Mouse (Mus musculus): ENCODE data around the gene Zfp988.
"Not testable (repeated sequence)": the region's sequence is repeated elsewhere in the genome, so short reads cannot be mapped to it uniquely, and the experiment has no call there.

The Zfp988 gene

GRCm38 (mm10) chr4:147305436-147305835, at the start of gene Zfp988:
Zfp988 (plus strand) TSS chr4:147305674.
- not testable (repeated sequence) for DNase-seq (ENCODE audit: low read depth)

DNA sequence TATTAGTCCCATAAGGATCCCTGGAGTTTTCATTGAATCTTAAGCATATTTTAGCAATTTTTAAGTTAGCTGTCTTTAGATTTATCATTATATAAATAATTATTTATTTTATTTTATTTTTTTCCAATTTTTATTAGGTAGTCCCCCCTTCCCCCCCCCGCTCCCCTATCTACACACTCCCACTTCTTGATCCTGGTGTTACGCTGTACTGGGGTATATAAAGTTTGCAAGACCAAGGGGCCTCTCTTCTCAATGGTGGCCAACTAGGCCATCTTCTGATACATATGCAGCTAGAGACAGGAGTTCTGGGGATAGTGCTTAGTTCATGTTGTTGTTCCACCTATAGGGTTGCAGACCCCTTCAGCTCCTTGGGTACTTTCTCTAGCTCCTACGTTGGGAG, 42.8 kb upstream of the Zfp988 start:
- not testable (repeated sequence) for DNase-seq (ENCODE audit: low read depth)

DNA sequence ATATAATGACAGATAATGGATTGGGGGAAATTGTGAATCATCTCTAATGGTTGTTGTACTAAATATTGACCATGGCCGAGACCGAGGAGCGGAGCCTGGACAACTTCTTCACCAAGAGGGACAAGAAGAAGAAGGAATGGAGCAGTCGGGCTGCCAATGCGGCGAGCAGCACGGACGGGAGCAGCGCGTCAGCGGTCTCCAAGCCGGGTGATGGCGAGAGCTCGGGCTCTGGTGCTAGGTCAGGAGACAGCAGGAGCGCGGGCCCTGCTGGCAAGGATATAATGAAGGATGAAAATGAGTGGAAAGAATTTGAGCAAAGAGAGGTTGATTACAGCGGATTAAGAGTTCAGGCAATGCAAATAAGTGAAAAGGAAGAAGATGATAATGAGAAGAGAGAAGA, 38.2 kb upstream of the Zfp988 start:
- not testable (repeated sequence) for DNase-seq (ENCODE audit: low read depth)

DNA sequence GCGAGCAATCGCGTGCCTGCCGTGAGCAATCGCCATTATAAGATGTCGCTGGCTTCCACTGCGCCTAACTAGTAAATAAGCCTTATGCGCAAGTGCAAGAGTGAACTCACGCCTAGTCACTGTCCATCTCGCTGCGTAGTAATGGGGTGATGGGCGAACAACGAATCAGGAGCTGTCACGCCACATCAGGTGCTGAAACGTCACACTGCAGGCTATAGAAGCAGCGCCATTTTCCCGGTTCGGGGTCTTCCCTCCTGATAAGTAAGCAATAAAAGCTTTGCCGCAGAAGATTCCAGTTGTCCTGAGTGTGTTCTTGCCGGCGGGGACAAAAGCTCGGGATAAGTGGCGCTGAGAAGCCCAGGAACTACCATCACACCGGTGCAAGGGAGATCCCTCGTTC, 36.7 kb upstream of the Zfp988 start:
- not testable (repeated sequence) for DNase-seq (ENCODE audit: low read depth)

GRCm38 (mm10) chr4:147270026-147270425, 35.4 kb upstream of the Zfp988 start:
- not testable (repeated sequence) for DNase-seq (ENCODE audit: low read depth)

DNA sequence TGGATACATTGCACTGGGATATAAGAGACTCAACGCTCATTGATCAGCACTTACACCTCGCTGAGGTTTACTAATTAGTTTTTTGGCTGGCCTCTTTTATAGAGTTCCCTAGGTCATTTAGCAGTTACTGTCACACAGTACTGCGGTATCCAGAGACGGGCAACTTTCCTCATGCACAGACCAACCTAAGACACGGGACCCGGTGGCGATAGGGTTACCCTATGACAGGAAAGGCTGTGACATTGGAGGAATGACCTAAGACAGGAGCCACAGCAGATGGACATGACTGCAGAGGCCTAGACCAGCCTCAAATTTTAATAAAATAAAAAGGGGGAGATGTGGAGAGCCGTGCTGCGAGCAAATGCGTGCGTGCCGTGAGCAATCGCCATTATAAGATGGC, 33.9 kb upstream of the Zfp988 start:
- DNase-seq (ENCODE audit: low read depth), result not testable (repeated sequence)

DNA sequence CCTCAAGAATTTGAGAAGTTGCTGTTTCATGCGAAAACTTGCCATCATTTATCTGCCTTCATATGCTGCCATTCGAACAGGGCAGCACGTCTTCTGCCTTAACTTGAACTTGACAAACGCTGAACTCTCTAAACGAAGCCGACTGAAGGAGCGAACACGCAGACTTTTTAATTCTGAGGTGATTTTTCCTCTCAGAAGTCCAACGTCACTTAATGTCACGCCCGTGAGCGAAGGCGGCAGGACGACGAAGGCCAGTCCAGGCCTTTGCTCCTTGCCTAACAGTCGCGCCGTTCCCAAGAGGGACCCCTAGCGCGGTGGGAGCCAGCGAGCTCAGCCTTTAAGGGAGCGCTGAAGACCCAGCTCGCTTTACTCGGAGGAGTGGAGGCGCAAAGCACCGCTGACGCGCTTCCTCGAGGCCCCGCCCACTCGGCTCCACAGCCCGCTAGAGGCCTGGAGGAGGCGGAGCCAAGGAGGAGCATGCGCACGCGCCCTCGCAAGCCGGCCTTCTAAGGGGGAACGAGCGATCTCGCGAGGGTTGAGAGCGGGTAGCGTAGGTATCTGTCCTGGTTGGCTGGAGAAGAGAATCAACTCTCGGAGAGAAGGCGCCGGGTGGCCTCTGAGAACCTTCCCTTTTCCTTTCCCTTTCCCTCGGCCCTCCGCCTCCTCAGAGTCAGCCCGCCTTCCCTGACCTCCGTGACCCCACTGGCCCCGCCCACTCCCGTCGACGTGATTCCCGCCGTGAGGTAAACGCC, 30.3 kb upstream of the Zfp988 start:
- DNase-seq (ENCODE audit: low read depth), result not testable (repeated sequence)

GRCm38 (mm10) chr4:147275773-147276140, 29.7 kb upstream of the Zfp988 start:
- DNase-seq (ENCODE audit: low read depth), result not testable (repeated sequence)

DNA sequence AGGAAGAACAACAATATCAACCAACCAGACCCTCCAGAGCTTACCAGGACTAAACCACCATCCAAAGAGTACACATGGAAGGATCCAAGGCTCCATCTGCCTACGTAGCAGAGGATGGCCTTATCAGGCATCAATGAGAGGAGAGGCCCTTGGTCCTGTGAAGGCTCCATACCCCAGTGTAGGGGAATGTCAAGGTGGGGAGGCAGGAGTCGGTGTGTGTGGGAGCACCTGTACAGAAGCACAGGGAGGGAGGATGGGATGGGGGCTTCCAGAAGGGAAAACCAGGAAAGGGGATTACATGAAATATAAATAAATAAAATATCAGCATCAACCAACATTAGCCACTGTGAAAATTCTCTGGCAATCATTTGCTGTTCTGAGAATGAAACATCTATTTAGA, 25.1 kb upstream of the Zfp988 start:
- DNase-seq (ENCODE audit: low read depth), result not testable (repeated sequence)

DNA sequence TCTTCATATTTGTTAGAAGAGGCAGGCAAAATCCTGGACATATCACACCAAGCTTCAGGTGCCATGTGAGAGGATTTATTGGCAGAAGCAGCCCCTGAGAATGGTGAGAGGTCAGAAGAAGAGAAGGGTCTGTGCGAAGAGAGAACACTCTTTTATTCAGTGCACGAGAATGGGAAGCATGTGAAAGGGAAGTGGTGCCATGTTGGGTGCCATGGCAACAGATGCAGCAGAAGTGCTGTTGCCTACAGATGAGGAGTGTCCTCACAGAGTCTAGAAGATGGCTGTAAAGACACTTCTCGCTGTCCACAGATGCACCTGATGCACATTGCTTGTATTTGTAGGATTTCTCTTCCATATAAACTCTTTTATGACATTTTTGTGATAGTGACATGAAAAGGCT, 6.9 kb upstream of the Zfp988 start:
- DNase-seq (ENCODE audit: low read depth), result not testable (repeated sequence)

- not testable (repeated sequence) for DNase-seq (ENCODE audit: low read depth)
Observed at GRCm38 (mm10) chr4:147302375-147302774, 3.1 kb upstream of the Zfp988 start.

DNA sequence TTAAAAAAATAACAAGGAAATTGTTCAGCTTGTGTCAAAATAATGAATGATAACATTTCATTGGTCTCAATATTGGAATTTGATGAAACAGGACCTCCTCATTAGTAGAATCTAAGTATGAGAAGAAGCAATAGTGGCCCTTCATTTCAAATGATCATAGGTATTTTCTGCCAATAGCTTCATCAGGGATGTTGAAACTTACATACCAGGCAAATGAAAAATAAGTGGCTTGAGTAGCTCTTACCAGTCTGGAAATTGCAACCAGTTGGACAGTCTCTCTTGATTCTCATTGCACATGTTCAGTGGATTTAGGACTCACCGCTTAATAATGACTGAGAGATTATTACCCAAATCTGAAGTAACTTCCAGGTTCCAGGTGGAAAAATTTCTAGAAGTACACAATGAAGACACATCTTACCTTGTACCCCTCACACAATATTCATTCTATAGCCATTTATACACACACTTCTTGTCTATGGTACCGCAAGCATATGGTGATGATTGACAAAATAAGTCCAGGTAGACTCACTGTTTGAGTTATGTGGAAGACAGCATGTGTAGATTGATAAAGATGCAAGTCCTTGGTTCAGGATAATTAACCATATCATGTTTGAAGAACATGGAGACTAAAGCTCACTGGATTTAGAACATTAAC, 29.7 kb downstream of the Zfp988 start:
- DNase-seq (ENCODE audit: low read depth), result not testable (repeated sequence)

DNA sequence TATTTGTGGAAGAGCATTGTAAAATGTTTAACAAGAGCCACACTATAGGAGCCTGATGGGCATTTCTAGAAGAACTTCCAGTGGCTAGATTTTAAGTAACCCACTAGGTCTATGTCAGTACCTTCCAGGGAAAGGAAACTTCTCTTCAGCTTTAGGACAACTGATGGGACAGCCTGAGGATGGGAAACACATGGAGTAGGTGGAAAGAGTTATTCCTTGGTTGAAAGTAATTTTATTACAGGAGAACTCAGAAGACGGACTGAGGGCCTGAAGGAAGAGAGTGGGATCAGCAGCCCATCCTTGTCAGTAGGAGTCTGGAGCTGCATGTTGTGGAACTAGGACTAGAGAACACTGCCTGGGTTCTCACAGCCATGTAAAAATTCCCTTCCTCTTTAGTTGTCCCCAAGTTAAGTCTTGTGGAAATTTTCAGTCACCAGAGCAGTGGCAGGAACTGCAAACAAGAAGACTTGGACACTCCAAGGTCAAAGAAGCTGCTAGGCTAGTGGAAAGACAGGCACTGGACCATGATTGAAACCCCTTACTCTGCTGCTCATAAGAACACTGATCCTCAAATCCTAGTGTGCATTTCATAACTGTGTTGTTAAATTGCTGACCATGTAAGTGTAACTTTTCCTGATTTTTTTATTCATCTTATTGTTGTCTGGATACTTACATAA, 30.4 kb downstream of the Zfp988 start:
- DNase-seq (ENCODE audit: low read depth), result not testable (repeated sequence)

DNA sequence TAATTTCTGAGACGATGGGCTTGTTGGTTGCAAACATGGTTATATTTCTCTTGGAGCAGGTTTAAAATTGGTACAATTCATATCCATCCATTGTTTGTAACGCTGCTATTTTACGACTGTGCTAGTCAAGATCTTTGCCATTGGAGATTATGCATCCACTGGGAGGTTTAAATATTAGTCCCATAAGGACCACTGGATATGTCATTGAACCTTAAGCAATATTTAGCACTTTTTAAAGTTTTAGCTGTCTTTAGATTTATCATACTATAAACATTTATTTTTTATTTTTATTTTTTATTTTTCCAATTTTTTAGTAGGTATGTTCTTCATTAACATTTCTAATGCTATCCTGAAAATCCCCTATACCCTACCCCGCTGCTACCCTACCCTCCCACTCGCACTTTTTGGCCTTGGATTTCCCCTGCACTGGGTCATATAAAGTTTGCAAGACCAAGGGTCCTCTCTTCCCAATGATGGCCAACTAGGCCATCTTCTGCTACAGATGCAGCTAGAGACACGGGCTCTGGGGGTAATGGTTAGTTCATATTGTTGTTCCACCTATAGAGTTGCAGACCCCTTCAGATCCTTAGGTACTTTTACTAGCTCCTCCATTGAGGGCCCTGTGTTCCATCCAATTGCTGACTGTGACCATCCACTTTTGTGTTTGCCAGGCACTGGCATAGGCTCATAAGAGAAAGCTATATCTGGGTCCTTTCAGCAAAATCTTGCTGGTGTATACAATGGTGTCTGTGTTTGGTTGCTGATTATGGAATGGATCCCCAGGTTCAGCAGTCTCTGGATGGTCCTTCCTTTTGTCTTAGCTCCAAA, 31.1 kb downstream of the Zfp988 start:
- not testable (repeated sequence) for DNase-seq (ENCODE audit: low read depth)

DNA sequence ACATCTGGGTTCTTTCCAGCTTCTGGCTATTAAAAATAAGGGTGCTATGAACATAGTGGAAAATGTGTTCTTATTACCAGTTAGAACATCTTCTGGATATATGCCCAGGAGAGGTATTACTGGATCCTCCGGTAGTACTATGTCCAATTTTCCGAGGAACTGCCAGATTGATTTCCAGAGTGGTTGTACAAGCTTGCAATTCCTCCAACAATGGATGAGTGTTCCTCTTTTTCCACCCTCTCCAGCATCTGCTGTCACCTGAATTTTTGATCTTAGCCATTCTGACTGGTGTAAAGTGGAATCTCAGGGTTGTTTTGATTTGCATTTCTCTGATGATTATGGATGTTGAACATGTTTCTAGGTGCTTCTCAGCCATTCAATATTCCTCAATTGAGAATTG, 32.0 kb downstream of the Zfp988 start:
- not testable (repeated sequence) for DNase-seq (ENCODE audit: low read depth)

DNA sequence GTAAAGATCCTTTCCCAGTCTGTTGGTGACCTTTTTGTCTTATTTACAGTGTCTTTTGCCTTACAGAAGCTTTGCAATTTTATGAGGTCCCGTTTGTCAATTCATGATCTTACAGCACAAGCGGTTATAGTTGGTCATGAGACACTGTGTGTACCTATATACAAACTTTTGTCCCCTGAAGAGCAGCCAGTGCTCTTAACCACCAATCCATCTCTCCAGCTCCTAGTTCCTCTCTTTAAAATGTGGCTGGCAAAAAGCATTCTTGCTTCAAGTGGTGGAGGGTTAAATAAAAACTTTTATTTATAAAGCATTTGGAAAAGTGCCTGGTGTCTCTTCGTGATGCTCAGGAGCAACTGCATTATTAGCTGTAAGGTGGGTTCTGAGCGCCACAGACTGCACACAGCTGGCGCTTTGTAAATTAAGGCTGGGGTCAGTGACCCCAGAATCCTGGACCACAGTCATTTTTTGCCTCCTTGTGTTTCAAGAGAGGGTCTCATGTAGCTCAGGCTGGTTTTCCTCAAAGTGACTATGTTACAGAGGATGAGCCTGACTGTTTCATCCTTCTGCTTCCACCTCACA, 32.6 kb downstream of the Zfp988 start:
- no peak for DNase-seq (ENCODE audit: low read depth)

- DNase-seq (ENCODE audit: low read depth), result not testable (repeated sequence)
Observed at GRCm38 (mm10) chr4:147338706-147339105, 33.2 kb downstream of the Zfp988 start.

DNA sequence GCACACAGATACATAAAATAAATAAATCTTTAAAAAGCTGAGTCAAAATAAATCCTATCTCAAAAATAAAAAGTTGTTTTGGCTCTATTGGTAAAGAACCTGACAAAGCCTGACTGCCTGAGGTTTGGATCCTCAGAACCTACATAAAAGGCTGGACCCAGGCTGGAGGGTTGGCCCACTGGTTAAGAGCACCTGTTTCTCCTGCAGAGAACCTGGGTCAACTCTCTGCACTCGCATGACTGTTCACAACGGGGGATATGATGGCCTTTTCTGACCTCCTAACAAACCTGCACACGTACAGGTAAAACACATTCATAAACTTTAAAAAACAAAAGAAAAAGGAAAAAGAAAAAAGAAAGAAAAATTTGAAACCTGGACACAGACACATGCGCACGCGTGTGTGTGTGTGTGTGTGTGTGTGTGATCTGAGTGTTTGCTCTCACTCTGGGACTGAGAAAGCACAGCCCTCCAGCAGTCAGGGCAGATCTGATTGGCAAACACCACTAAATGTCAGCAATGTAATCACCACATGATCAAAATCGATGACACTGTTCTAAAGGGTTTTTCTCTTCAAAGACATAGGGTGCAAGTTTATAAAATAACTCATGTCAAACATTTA, 34.2 kb downstream of the Zfp988 start:
- DNase-seq (ENCODE audit: low read depth), result not testable (repeated sequence)

DNA sequence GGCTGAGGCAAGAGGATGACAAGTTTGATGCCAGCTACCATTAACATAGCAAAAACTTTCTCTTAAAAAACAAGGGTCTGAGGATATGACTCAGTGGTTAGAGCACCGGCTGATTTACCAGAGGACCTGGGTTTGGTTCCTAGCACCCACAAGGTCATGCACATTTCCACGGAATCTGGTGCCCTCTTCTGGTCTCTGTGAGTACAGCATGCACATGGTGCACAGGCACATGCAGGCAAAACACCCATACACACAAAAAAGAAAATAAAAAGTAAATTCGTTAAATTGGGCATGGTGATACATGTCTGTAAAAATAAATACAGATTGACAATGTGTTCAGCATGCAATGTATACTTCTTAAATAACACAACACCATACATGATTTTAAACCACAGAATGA, 34.8 kb downstream of the Zfp988 start:
- not testable (repeated sequence) for DNase-seq (ENCODE audit: low read depth)

DNA sequence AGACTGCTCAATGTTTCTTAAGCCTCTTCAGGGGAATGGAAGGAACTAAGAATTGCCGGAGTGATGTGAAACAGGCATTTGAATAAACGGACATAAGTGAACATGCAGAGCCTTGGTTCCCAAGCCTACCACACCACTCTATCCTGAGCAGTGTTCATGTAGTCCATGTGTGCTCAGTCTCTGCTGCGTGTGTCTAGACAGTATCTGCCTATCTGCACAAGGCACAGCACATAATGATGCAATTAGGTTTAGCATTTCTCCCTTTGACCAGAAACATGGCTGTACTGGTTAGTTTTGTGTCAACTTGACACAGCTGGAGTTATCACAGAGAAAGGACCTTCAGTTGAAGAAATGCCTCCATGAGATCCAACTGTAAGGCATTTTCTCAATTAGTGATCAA, 35.4 kb downstream of the Zfp988 start:
- not testable (repeated sequence) for DNase-seq (ENCODE audit: low read depth)
